ENCODE assay signal across 9 mouse cellular contexts in genomic region chr7:88544393-88544792, GRCm38 (mm10).
DNase-seq lines count a peak whose midpoint lies in the region; ATAC-seq and TF ChIP-seq lines count a peak whose summit lies in the region.
"Had no signal": no experiment of that assay in that cellular context is flagged by ENCODE, and none has a peak within 500 bp of the region (broad histone marks: within the 10 kb centered on the region; RNA-seq: fewer than 3 reads in every experiment).

No protein-coding gene starts in this region.

- no peaks in the 10 kb centered on the region for H3K9me3 ChIP-seq in forebrain, embryonic 15.5 days
- H3K9me3 ChIP-seq: megakaryocyte, embryonic 14.5 days had no signal

- TF ChIP-seq CTCF in gastrocnemius, adult 2 months (IDR thresholded peaks at IDR 0.05): peak; percentile 66
- TF ChIP-seq CTCF in spleen, adult 2 months (IDR thresholded peaks at IDR 0.05; ENCODE audit: extremely low read depth, insufficient read depth, insufficient read length, insufficient replicate concordance): no peak

- WGBS in forebrain, embryonic 15.5 days: 15% methylated on average over 4 of the region's 4 CpGs
- 17% methylated on average over 4 of the region's 4 CpGs for WGBS in spleen, adult 2 months

- DNase-seq in gastrocnemius, adult 2 months: peak; percentile 47
- no peak for DNase-seq in gastrocnemius, postnatal 25 days
- peak; percentile 40 for DNase-seq in c-Kit-positive CD71-negative TER-119-negative erythroid progenitor cells, embryonic 14.5 days (ENCODE audit: low read depth)
- DNase-seq in induced T-regulatory cell, adult 2 months (ENCODE audit: low read depth): peak; percentile 58
- DNase-seq in left cerebral cortex, adult 18-20 months (ENCODE audit: low spot score in 2 of 2): peak; percentile 72 to 87
- peak; percentile 65 for DNase-seq in mesoderm, embryonic 11.5 days (ENCODE audit: low read depth, low spot score)
- peak; percentile 8 to 34 for DNase-seq in spleen, adult 2 months (ENCODE audit: low read depth in 1 of 2, low spot score in 2 of 2)

- no peak overlapping the region for H3K4me3 ChIP-seq in gastrocnemius, adult 2 months
- no peak overlapping the region for H3K4me3 ChIP-seq in forebrain, embryonic 15.5 days
- H3K4me3 ChIP-seq in spleen, adult 2 months (ENCODE audit: extremely low read depth, insufficient read depth, insufficient read length): no peak overlapping the region
- H3K4me3 ChIP-seq: megakaryocyte, embryonic 14.5 days had no signal

- peak; percentile 96 for ATAC-seq in forebrain, embryonic 15.5 days (replicated peaks)

- no peak overlapping the region for H3K27ac ChIP-seq in gastrocnemius, adult 2 months
- no peak overlapping the region for H3K27ac ChIP-seq in forebrain, embryonic 15.5 days (replicated peaks)
- no peak overlapping the region for H3K27ac ChIP-seq in spleen, adult 2 months (ENCODE audit: insufficient read depth, low read length)

- no peak for TF ChIP-seq POLR2A in spleen, adult 2 months (IDR thresholded peaks at IDR 0.05; ENCODE audit: low read depth, low read length)

- intact Hi-C loops in gastrocnemius, adult 2 months (cut with DNase I): loop anchor here (2.0 to 10.0 kb wide), 3 partner anchors 330 to 580 kb away; no protein-coding TSS in a partner anchor

- H3K4me1 ChIP-seq in forebrain, embryonic 15.5 days: no peaks in the 10 kb centered on the region
- no peaks in the 10 kb centered on the region for H3K4me1 ChIP-seq in spleen, adult 2 months (ENCODE audit: control insufficient read depth, insufficient read depth, insufficient read length)

- no peak overlapping the region for H3K4me2 ChIP-seq in forebrain, embryonic 15.5 days (replicated peaks)

- no peak overlapping the region for H3K9ac ChIP-seq in forebrain, embryonic 15.5 days (replicated peaks)

- H3K36me3 ChIP-seq in forebrain, embryonic 15.5 days: no peaks in the 10 kb centered on the region
- no peaks in the 10 kb centered on the region for H3K36me3 ChIP-seq in spleen, adult 2 months (ENCODE audit: control insufficient read depth, insufficient read depth, low read length)

- H3K27me3 ChIP-seq in forebrain, embryonic 15.5 days: no peaks in the 10 kb centered on the region
- no peaks in the 10 kb centered on the region for H3K27me3 ChIP-seq in spleen, adult 2 months (ENCODE audit: control insufficient read depth, insufficient read depth, low read length)
- H3K27me3 ChIP-seq: megakaryocyte, embryonic 14.5 days had no signal
